Mouse (Mus musculus) CD8-positive naive resting alpha-beta T cell, adult 2 months (primary cell): ENCODE measurements around the gene Cacna2d3.

Experiments used
- DNase-seq, 2 experiments: peaks; one replicate each; pipeline ENCODE4 v3.0.0; 2022; ENCODE audit warnings: low read depth in 2 of 2, low spot score in 2 of 2

Gene Cacna2d3

DNA sequence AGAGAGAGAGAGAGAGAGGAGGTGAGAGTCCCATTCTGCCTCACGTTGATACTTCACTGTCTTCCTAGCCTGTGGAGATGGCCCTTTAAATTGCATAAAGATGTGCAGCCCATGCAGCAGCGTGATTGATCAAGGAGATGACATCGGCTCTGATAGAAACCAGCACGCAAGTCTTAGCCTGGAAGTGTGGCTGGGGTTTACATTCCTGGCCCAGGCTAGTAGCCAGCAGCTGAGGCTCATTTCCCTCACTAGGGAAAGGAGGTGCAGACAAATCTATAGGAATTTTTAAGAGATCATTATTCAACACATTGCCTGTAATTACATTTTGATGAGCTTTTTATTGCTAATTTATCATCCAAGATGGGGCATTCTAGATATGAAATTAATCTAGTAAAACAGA, 635.1 kb downstream of the Cacna2d3 start:
- DNase-seq: no peak

DNA sequence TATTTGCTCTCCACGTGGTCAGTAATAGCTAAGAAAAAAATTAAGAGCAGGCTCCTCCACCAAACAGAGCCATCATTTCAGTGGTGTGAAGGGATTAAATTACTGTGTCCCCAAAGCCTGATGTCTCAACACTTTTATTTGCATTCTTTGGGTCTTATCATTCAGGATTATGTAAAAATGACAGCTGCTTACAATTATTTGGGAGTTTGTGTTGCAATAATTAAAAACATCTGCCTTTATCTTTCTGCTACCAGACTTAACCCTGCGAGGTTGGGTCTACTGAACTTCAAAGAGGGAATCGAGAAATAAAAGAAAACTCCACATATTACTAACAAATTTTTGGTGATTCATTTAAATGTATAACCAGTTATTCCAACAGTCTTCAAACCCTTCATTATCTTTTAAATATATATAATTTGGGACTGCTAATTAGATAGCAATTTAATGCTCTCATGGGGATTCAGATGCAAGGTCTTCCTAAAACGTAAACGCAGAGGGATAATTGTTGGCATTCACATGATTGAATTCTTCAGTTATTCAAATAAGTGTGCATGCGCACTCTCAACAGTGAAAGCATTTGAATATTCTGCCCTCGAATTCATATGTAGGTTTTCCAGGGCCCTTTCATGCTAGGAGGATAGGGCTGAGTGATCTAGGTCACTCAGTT, 636.0 kb downstream of the Cacna2d3 start:
- no peak for DNase-seq

DNA sequence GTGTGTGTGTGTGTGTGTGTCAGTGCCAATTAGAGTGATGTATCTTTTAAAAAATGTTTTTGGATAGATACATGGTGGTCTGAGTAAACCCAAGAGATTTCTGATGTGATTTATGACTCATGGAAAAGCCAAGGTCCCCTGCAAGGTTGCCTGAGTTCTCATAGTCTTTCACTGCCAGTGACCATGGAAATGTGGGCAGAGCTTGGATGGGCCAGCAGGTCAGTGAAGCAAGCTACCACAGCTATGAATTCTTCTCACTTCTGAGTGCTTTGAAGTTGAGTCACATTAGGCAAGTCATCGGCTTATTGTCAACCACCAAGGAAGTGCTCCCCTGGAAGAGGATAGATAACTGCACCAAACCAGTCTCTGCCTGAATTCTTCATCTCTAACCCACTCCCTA, 639.5 kb downstream of the Cacna2d3 start:
- DNase-seq: no peak

DNA sequence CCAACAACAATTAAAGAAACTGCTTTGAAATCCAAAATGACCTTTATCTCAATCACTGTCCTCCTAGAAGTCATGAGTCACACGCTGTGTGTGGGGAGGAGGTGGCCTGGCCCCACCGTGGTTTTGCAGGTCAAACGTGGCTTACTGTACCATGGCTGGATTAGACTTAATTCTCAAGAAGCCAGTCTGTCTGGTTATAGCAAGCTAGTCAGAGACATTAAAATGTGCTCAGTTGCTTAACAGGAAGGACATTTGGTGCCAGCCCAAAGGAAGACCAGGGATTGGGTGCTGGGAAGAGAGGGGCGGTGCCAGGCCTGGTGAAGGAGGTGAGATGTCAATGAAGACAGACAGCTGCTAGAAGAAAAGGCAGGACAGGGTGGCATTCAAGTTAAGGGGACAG, 641.0 kb downstream of the Cacna2d3 start:
- DNase-seq: no peak

DNA sequence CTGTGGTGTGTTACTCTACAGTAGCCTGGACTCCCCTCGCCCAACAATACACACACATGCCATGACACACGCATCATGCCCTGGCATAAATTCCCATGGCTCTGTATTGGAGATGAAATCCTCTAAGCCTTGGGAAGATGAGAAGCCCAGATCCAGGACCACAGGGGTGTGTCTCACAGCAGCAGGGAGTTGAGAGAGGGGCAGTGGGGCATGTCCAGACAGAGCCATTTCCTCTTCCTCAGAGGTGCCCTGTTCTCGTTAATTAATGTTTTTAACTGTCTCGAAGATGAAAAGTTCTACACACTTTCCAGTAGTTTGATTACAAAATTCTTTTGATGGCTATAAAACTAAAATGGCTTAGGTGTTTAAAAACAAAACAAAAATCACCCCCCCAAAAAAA, 641.4 kb downstream of the Cacna2d3 start:
- DNase-seq: no peak

DNA sequence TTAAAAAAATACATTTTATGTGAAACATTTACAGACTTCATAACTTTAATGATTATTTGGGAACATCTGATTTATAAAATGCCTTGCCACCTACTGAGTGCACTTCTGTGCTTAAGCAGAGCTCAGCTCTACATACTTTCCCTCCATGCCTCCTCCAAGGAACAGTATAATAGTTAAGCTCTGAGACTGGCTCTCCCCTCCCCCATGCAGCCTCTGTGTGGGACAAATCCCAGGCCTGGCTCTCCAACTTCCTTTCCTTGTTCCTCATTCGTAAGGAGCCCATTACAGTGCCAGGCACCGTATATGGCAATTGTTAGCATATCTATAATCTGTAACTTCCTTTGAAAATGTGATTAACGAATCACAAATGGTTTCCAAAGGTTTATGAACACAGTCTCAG, 644.2 kb downstream of the Cacna2d3 start:
- no peak for DNase-seq

DNA sequence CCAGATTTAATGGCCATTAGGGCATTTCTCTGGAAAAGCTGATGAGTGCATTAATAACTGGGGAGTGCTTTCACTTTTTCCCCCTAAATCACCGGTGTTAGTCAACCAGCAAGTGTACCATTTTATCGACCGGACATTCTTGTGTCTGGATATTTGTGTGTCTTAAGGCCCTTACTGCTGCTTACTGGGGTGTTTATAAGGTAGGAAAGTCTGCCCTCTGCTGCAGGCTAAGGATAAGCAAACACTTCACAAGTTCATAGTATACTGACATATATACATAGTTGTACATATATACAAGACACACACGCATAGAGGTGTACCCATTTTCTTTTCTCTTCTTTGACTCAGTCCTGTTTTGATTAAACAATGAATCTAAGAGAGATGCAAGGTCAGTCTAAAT, 647.9 kb downstream of the Cacna2d3 start:
- DNase-seq: no peak

DNA sequence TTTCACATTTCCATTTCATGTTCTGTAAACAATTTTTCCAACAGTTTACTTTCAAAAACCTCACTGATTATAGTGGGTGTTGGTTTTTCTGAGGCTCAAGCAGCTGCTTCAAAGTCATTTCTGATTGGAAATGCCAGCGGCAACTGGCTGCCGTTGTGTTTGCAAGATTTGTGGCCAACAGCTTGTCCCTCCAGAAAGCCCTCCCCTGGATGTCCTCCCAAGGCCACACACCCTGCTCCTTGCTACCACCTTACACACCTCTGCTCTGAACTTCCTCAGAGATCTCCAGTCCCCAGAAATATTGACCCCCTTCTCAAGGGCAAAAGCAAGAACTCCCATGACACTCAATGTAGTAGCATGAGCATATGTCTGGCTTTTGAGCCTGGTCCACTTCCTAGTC, 659.0 kb downstream of the Cacna2d3 start:
- DNase-seq: no peak

DNA sequence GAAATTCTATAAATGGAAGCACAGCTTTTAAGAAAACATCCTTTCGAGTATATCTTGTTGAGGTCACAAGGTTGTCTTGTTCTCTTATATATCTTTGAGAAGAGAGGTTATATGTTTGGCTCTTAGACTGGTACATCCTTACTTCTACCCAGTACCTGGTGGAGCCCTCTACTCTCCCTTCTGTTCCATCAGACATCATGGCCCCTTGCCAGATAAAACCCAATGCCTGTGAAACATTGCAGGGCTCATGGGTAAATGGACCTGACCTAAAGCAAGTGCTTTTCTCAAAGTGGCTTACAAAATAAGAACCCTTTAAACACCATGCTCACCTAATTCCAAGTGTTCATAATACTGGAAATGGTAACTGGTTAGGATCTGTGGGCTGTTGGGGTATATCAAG, 660.2 kb downstream of the Cacna2d3 start:
- no peak for DNase-seq

DNA sequence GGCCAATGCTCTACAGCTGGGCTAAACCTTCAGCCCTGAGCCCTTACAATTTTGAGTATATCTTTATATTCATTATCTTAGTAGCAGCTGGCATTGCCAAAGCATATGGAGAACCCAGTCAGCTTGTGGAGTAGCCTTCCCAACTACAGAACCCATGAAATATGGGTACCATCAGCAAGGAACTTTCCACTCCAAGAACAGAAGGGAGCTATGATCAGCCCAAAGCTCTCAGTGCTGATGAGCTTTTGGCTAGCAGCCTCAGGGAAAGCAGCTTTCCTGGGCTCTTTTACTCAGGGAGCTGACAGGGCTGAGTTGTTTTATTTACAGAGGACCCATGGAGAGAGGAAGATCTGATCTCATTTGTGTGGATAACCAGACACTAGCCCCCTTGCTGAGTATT, 661.0 kb downstream of the Cacna2d3 start:
- no peak for DNase-seq

DNA sequence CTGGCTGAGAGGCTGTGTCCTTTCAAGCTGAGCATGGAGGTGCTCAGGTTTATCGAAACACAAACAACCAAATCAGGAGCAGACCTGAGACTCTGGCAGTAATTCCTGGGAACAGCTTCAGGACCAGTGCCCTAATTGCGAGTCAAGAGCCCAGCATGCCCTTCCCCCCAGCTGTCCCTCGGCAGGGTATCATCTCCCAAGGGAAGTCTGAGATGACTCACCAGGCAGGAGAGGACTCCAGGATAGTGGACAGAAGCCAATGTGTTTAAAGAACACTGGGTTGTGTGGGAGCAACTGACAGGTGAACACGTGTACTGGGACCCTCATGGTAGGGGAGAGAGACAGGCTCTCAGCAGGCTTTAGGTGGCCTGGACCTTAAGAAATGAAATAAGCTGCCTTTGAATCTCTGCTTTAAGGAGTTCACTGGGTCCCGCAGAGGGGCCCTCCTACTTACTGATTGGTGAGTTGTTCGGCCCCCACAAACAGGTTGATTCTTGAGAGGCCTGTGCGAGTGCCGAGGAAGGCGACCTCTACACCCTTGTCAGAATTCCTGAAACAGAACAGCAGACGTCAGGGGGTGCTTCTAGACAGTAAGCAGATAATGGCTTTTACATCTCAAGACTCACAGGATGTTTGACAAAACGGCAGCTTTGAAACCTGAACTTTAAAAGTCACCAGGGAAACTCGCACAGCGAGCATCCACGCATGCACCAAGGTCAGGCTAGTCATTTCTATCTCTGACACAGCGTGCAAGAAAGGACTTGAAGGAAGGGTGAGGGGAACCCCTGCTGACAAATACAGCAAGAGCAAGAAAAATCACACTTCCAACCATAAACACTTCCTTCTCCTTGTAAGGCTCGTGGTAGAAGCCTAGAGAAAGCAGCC, 669.5 kb downstream of the Cacna2d3 start:
- no peak for DNase-seq

DNA sequence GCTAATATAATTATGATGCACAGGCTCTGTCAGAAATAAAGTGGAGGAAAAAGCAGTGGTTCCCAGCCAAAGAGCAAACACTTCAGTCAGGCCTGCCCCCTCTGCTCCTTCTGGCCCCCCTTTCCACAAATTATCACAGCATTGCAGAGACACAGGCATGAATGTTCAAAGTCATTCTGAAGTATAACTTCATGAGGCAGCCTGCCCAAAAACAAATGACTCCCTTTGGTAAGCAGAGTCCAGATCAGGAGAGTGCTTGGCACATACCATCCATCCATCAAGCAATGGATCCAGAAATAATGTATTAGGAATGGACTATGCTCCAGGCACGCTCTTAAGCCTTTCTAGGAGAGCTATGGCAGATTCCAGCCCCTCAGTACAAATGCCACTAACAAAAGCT, 679.3 kb downstream of the Cacna2d3 start:
- no peak for DNase-seq

DNA sequence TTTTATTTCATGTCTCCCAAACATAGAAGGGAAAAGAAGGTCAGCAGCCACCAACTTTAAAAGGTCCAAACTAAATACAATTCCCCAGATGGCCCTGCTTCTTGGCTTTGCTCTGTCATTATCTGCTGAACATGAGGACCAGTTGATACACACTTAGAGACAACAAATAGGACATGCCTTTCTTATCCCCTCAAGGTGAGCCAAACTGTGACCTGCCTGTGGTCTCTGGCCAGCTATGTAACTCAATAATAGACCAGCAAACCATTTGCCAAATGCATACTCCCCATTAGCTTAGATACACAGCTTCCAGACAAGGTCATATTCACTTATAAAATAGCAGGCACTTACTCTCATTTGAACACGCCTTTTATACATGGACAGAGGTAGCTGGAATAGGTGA, 680.2 kb downstream of the Cacna2d3 start:
- DNase-seq: no peak

DNA sequence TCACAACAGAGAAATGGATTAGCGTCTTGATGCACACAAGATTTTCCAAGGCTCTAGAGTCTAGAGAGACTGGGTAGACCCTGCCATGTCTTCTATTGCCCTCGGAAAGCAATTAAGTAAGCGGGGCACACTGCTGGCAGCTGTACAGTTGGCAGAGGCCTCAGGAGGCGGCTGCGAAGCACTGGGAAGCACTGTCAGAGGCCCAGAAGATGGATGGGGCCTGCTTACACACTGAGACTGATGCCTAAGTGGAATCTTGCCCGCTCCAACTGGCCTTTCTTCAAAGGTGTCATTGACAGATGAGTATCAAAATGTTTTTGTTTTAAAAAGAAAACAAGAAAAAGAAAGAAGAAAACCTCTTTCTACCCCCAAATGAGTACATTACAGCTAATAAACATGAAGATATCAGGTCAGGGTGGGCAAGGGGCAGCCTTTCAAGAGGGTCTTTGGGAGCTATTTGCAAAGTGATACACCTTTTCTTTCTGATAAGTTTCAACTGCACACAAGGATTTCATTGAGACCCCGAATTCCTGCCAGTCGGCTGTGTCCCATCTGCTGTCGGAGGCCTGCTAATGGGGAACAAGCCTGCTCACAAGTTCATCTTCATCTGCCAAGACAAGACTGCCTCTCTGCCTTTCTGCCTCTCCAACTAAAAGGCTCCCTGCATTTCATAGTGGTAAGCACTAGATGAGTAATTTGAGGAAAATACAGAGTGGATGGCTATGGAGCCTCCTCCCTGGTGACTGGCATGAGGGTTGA, 680.9 kb downstream of the Cacna2d3 start:
- no peak for DNase-seq

DNA sequence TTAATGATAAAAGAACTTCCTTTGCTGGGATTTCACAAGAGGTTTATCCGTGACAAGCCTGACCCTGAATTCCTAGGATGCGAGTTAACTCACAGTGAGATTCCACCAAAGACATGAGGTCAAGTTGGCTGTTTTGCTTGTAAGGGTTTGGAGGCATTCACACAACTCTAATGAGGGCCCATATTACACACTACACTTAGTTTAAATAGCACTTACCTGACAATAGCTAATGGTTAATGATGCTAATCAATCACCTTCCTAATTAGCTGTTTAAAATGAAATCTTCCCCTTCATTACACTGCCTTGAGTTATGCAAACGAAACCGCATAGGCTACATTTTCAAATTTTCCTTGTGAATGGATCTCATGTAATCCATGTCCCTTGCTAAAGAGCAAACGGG, 683.4 kb downstream of the Cacna2d3 start:
- no peak for DNase-seq

DNA sequence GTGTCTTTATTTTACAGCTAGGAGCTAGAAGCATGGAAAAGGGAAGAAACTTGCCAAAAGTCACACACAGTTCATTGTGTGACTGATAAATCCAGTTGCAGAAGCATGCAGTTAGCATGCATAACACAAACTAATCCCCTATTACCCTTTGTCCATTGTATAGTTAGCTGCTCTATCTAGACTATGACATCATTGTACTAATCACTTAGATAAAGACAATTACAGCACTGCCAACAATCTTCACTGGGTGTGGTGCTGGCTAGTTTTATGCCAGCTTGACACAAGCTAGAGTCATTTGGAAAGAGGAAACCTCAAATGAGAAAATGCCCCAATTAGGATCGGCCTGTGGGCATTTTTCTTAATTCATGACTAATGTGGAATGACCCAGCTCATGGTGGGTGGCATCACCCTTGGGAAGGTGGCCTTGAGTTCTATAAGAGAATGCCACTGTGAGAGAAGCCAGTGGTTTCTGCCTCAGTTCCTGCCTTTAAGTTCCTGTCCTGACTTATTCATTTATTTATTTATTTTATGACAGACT, 689.7 kb downstream of the Cacna2d3 start:
- DNase-seq: no peak

DNA sequence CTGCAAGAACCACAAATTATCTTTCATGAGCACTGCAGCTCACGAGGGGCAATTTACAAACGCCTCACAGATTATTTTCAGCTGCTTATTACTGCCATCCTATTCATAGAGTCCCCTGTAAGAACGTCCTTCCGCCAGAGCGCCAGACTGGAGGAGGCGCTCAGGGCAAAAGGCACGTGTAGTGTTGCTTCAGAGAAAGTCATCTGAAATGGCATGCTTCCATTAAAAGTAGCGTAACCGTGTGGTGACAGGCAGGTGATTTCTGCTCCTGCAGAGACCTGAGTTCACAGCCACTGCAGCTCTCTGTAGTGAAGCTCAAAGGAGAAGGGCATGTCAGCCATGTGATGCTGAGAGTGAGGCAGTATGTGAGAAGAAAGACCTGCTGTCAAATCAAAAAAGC, 691.1 kb downstream of the Cacna2d3 start:
- no peak for DNase-seq

DNA sequence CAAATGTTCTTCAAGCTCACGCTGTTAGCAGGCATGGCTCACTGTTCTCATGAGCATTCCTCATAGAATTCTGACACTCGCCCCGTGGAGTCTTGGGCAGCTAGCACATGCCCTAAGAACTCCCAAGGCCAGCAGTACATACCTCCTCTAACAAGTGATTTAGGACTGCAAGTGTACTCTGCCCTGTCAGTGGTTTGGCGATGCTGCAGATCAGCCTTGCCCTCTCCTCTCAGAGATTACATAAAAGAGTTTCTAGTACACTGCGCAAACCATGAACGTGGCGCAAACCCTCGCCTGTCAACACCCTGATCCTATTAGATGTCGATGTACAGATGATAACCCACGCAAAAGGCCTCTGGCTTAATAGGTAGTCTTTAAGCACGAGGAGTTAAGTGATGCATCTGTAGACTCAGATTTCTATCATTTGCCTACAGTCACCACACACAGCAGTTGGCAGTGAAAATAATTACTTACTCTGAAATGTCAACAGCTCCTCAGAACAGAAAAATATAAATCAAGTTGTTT, 691.7 kb downstream of the Cacna2d3 start:
- no peak for DNase-seq

DNA sequence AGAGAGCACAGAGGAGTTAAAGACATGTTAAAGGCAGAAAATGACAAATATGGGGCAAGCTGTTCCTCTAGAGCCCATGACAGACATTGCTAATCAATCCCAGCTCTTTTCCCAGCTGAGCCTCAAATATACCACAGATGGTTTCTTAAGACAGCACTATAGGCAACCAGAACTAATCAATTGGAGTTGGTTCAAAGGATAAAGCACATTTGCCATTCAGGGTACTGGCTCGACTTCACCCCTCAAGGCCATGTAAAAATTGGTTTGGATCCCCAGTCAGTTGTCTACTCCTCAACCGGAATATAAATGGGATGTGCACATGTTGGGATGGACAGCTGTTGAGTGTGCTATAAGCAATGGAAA, 692.6 kb downstream of the Cacna2d3 start:
- no peak for DNase-seq

DNA sequence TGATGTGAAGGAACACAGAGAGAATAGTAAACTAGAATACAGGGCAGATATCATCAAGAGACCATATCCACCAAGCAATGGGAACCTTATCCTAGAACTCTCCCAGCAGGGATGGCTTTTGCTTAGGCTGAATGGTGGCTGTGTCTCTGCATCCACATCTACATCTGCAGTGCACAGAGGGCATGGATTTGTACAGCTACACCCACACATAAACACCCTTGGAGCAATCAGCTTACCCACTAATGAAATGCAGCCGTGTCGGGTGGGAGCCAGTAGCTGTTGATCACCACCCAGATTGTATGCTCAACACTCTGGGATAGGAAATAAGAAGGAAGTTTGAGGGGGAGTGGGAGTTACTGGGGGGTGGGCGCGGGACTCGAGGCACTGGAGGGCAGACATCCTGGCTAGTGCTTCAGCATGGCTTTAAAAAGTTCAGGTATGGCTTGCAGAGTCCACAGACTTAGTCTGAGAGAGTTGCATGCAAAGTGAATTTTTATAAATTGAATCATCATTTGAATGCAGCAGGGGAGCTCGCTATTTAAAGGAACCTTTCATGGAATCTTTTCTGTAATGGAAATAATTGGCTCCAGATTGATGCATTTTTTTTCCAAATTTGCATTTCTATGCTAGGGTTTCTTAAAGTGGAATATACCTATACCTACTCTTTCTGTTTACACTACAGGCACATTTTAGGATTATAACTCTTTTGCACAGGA, 693.1 kb downstream of the Cacna2d3 start:
- DNase-seq: no peak

DNA sequence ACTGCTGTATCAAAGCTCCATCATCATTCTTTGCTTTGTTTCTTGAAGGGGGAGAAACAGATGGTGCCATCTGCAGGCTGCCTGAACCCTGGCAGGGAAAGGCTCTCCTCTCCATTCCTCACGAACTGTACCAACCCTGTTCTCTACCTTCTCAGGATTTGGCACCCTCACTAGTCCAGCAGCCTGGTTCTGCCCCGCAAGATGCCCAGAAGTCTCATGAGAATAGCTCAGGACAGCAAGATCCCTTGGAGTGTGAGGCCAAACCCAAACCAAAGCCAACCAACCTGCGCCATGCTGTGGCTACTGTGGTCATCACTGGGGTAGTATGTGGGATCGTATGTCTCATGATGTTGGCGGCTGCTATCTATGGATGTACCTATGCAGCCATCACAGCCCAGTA, 694.4 kb downstream of the Cacna2d3 start:
- DNase-seq: no peak
